Mouse (Mus musculus) MEL-GATA-1-ER (cell line): Measurements from ENCODE around the gene Cd244a.

Experiments
- DNase-seq: peaks from one replicate; pipeline ENCODE4 v3.0.0-alpha.2; 2012; ENCODE audit warnings: low read depth; ENCODE audit errors: extremely low read depth

Gene Cd244a

DNA sequence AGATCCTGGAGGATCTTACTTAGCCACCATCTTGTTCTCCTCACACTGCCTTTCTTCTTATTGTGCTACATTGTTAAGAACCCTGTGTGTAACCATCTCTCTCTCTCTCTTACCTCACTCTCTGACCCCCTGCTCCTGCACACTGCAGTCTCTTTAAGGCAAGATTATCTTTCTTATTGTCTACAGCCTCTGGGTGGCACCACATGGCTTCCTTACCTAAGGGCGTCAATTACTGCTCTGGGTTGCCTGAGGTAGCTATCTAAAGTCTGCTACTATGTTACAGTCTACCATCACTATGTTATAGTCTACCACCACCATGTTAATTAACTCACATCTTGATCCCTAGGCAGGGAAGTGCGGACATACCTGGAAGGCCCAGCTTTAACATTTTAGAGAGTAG, 9.4 kb downstream of the Cd244a start:
- no peak for DNase-seq

DNA sequence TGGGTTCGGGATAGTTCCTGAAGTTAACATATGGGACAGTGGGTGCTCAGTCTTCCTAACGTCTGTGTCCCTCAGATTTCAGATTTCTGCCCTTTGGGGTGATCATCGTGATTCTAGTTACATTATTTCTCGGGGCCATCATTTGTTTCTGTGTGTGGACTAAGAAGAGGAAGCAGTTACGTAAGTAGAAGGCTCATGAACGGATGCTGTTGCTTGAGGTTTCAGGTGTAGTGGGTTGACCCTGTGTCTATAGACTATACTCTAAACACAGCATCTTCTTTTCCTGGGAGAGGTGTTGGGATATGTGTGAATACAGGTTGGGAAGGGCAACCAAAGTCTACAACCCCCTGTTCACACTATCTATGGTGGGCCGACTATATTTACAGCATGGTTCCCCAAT, 18.2 kb downstream of the Cd244a start:
- DNase-seq, result no peak

DNA sequence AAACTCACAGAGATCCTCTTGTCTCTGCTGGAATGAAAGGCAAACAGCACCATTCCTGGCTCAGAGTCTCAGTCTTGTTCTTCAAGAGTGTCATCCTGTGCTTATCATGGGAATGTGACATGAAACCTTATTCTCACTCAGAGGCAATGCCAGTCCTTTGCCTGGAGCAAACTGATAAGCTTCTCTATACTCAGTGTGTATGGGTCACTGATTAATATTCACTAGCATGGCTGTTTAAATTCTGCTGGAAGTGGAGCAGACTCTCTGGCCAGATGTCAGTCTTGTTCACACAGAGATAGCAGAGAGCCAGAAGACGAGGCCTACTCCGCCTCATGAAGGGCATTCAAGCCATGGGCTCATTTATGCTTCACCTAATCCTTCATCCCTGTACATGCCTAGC, 25.6 kb downstream of the Cd244a start:
- peak; percentile 85 for DNase-seq

DNA sequence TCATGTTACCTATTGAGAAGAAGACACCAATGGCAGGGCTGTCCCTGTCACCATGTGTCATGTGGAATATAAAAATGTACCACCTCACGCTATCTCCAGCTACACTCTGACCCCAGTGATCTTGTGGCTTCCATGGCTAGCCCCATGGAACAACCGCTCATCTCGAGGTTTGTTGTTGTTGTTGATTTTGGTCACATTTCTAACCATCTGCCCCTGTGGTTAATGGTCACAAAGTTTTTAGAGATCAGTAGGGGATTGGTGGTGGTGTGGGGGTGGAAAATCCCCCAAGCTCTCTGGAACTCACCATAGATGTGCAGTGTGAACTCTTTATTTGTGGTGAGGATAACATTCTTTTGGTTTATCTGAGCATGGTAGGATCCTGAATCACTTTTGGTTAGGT, 45.7 kb downstream of the Cd244a start:
- no peak for DNase-seq

DNA sequence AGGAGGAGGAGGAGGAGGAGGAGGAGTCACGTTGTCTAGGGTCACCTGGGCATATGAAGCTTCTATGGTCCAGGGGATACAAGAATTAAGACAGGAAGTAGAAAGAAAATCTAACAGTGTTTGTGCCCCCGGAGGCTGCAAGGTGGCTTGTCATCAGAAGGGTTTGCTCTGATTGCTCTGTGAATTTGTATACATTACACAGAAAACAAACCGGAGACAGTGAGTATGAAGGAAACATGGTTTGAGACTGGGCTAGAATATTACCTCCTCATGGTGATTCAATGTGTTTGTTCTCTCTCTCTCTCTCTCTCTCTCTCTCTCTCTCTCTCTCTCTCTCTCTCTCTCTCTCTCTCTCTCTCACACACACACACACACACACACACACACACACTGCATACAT, 47.7 kb downstream of the Cd244a start:
- DNase-seq, result no peak

DNA sequence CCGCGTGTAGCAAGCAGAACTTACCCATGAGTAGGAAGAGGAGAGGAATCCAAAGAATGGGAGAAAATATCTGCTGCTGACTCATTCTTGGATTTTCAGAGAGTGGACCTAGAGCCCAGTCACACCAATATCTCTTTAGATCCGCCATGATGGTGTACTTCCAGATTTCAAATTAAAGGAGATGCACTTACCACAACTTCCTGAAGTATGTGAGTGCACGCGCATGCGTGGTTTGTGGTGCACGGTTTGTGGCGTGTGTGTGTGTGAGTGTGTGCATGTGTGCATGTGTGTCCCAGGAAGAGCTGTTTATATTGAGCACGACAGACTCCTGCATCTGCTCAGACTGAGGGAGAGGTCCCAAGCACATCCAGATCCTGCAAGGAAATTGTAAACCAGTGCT, 48.2 kb downstream of the Cd244a start, which contains the start of gene Ly9:
Gene Ly9, minus strand, starts transcription at position 235 of the 400 bp plus-strand sequence.
- DNase-seq, result peak; percentile 45

DNA sequence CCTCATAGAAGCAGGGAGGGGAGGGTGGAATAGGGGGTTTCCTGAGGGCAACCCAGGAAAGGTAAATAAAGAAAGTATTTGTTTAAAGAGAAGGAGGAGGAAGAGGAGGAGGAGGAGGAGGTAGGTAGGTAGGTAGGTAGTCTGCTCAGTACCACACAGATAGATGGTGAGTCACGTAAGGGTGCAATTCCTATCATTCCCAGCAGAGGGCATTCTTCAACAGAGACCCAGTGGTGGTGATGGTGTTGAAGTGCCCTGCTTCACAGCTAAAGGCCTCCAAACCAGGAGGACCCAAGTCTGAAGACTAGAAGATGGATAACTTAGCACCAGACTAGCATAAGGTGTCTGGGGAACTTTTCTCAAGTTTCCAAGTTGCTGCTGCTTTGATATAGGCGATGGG, 51.0 kb downstream of the Cd244a start:
- peak; percentile 52 for DNase-seq

DNA sequence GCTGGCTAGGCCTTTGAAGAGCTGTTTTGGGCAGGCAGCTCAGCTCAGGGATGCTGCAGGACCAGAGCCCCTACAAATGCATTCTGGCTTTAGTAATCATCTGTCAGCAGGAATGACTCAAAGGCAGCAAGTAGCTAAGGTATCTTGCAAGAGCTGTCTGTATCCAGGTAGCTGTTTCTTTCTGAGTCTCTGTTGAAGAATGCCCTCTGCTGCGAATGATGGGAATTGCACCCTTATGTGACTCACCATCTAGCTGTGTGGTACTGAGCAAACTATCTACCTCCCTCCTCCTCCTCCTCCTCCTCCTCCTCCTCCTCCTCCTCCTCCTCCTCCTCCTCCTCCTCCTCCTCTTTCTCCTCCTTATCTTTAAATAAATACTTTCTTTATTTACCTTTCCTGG, 51.8 kb downstream of the Cd244a start:
- DNase-seq, result peak; percentile 41

DNA sequence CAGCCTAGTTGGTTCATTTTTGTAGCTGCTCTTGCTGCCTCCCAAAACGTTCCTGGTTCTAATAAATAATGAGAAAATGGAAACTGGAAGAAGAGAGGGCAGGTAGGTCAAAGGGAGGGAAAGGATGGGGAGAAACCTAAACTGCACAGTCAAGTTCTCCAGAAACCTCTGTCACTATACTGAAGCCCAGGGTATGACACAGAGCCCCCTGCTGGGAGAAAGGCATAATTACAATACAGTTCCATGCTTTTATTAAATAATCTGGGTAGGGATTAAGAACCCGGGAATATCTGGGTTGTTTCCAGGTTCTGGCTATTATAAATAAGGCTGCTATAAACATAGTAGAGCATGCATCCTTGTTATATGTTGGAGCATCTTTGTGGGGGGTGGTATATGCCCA, 55.0 kb downstream of the Cd244a start:
- DNase-seq, result peak; percentile 26

DNA sequence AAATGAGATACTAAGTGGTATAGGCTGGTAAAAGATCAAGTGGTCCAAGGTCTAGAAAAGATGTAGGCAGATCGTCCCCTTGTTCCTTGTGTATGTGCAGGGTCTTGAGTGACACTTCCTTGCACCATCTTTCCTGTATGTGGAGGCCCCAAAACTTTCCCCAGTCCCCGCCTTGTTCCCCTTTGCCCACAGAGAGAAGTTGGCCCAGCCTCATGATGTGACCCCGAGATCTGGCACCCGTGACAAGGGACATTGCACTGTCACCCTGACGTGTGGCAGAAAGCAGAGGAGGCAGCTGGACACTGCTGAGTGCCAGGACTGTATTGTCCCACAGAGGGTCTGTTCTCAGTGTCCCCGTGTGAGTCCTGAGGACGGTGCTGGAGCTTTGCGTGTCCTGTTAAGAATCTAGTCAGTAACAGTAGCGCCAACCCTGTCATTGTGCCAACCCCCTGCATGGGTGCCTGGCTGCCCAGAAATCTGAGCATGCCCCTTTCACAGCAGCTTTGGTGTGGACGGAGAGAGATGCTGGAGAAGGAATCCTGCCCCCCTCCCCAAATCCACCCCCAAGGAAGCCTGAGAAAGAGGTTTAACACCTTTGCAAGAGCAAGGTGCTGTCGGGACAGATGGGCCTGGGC, 58.0 kb downstream of the Cd244a start:
- DNase-seq, result no peak

DNA sequence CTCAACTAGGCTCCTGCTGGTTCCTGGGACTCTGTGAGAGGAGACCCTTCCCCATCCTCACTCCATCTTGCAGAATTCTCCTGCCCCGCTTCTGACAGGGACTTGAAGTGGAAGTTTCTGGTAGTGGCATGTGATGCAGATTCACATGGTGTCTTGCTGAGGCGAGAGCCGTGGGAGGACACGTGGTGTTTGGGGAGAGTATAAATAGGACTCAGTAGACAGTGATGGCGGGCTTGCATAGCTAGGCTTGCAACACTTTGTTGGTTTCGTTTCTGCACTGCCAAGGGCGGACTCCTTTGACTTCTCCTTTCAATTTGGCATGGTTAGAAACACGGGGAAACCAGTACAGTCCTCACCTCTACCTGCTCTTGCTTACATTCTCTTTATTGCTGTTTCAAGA, 60.0 kb downstream of the Cd244a start:
- no peak for DNase-seq

DNA sequence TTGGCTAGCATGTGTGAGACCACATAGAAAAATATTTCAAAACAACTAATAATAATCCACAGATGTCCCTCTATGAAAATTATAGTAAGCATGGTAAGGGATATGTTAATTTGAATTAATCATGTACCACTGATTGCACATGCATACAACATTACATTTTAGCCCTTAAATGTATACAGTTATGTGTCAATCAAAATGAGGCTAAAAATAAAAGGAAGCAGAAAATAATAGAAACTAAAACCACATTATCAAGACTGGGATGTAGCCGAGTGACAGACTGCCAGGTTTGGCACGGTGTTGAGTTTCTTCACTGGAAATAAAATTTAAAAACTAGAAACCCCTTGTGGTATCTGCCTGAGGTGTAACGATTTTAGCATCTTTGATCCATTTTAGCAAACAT, 60.7 kb downstream of the Cd244a start:
- no peak for DNase-seq

DNA sequence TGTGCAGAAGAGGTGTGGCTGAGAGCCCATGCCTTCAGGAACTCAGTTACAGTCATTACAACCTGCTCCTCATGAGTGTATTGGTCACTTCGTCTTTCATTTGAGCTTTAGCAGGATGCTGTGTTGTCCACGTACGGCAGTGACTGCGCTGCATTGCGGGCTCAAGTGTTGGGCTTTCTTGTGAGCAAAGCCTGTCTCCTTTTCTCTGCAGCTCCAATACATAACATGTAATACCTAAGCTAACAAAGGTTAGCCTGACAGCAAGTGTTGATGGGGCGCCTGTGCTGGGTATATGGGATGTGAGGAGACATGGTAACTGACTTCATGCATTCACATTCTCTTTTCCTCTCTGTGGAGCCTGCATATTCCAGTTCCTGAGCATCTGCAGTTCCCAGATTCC, 61.1 kb downstream of the Cd244a start:
- DNase-seq, result no peak

DNA sequence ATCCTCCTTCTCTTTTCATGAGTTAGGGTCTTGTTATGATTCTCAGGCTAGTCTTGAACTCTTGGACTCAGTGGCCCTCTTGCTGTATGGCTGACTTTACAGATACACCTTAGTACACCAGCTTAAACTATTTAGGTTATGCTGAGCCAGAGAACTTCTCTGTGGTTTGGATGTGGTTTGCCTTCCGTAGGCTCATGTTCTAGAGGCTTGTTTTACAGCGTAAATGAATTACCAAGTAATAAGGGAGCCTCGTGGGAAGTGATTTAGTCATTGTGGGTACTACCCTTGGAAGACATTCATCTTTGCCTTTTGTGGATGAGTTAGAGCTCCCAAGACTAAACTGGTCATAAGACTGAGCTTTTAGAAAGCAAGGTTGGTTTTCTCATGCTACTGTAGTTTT, 68.8 kb downstream of the Cd244a start:
- DNase-seq, result no peak

DNA sequence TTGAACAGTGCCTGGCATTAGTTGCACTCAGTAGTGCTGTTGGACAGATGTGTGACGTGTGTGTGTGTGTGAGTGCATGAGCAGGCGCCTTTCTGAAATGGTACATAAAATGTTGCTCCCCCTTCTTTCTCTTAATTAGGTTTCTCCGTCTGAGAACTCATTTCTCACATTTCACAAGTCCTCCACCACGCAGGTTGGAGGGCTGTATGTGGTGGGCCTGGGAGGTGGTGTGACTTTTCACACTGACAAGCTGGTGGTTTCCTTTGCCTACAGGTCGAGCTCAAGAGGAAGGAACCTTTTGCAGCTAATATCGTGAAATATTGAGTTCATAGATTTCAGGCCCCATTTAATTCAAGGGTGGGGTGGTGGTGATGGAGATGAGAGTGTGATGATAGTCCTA, 70.2 kb downstream of the Cd244a start:
- DNase-seq, result no peak

DNA sequence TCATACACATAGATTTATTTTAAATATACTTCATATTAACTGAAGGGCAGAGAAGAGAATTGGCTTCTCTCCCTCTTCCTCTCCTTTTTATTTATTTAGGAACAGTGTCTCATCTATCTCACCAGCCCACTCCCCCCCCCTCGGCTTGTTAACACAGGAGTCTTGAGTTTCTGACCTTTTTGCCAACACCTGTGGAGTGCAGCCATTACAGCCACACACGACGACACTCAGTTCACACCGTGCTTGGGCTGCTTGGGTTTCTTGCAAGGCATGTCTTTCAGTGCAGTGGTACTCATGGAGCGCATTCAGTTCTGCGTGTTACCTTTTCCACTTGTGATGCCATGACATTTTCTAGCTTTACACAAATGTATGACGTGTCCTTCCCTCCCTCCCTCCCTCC, 71.0 kb downstream of the Cd244a start:
- no peak for DNase-seq

DNA sequence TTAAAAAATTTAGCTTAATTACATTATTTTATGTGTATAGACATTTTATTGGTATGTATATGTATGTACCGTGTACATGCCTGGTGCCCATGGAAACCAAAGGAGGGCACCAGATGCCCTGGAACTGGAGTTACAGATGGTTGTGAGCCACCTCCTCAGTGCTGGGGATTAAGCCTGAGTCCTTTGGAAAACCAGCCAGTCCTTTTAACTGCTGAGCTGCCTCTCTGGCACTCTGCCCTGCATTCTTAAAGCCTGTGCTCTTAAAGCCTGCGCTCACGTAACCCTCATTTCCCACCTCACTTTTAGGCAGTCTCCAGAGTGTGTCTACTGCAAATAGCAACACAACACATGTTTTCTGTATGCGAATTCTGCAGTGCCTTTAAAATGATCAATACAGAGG, 71.9 kb downstream of the Cd244a start:
- DNase-seq, result no peak

DNA sequence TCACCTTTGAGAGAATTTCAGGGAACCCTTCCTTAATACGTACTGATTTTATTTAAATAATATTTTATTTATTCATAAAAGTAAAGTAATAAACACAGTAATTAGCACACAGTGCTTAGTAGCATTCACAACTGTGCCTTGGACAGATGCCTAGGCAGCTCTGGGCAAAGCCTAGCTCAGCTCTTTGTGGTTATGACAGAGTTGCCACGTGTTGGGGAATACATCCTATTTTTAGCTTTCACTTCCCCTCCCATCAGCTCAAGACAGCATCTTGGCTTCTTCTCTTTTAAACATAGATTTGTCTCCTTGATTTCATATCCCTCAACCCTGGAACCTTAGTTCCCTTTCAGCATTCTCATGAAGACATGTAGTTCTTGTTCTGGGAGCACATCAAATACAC, 72.5 kb downstream of the Cd244a start:
- DNase-seq, result peak; percentile 51

DNA sequence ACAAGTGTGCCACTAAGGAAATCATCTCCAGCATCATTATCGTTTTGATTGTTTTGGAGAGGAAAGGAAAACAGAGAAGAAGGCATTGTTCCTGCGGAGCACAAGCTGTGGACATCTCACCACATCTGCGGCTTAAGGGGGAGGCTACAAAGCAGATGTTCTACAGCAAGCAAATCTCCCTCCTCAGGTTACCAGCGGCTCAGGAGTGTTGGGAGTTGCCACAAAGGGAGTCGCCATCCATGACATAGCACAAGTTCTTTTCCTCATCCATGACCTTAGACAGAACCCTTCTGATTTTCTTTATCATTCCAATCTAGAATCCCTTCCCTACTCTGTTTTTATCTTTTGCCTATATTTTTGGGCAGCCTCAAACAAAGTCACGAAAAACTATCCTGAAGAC, 76.7 kb downstream of the Cd244a start:
- no peak for DNase-seq

DNA sequence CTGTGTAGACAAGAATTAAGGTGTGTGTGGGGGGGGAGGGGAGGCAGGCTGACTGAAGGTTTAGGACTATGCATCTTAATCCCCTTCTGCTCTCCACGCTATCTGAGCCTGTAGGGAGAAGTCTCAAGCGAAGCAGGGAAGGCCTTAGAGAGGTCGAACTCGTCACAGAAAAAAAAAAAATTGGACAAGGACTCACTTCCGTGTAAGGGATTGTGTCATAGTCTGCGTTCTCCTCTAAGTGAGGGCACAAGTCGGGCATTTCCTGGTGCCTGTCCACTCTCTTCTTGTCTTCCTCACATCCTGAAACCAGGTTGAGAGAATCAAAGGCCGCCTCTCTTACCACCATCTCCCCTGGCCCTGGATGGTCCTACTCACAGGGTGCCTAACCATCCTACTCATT, 78.1 kb downstream of the Cd244a start:
- no peak for DNase-seq

DNA sequence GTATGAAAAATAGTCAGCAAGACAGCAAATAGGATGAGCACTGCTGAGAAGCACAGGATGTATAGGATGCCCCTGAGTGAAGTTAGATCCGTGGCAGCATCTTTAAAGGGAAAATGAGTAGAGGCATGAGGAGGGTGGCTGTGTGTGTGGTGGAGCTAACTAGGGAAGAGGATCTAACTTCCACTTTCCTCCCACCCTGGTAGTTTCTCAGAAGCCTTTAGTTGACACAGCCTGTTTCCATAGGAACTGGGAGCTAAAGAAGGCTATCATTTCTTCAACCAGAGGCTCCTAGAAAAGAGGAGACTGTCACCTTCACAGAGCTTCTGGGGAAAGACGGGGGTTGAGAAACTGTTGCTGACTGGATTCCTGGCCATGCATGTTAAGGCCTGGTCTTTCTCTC, 79.7 kb downstream of the Cd244a start:
- no peak for DNase-seq

DNA sequence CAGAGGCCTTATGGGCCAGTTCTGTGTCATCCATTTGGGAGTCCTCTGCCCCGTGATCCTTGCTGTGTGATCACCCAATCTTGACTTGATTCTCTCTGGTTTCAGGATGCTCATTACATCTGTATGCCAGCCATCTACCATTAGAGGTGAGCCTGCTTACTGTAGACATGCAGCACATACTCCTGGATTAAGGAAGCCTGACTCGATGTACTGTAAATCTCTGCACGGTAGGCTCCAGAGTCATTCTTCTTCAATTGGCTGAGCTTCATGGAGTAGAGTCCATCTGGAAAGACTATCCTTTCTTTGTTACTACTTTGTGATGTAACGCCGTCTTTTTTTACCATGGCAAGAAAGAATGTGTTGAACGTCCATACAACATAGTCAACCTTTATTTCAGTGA, 81.8 kb downstream of the Cd244a start:
- DNase-seq, result no peak

DNA sequence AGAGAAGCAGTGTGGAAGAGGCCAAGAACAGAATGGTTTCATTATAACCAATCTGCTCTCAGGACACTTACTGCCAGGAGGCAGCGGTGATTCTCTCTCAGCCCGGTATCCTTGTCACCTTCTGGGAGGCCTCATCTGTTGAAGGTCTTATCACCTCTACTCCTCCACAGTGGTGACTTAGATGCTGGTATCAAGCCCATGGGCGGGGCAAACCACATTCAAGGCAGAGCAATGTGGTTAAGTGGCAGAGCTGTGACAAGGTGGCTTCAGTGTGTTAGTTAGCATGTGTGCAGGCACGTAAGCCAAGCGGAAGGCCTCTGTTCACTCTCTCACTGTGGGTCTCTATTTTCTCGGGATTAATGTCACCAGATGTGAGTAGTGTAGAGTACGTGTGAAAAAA, 84.6 kb downstream of the Cd244a start:
- peak; percentile 90 for DNase-seq

DNA sequence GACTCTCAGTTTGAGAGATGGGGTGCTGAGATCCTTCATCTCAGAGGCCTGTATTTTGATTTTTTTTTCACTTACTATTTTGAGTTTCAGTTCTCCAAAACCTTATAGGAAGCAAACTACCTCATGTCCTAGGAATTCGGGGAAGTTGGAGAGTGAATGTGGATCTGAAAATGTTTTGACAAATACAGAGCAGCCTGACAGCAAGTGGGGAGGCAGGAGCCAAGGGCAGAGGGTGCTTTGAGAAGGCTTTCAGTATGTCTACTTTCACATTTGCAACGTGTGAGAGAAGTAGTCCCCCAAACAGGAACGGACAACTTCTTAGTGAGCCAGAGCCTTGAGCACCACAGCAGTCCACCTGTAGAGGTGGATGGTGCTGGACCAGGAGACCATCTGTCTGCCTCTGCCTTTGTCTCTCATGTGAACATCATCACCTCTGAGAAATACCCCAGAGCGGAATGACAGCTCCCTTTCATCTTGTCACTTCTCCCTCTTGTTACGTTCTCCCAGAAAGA, 87.5 kb downstream of the Cd244a start:
- DNase-seq, result no peak
